Mouse (Mus musculus) heart, adult 2 months (tissue): ENCODE data around the gene Fzd10. TPM values are rescaled to one million over a fixed set of nuclear protein-coding genes. Genes with fewer than 3 reads are reported as not detected.

Experiments
- DNase-seq, 2 experiments: peaks; one replicate each; pipeline ENCODE4 v3.0.0; 2021
- H3K27ac ChIP-seq: fragments of 200-600 bp; 2 replicates; pipeline ENCODE4 v1.8.1; 2022
- H3K27me3 ChIP-seq: fragments of 200-500 bp; 2 replicates; pipeline ENCODE4 v1.6.1; 2012; ENCODE audit warnings: mild to moderate bottlenecking, low read length, inconsistent platforms, mixed read lengths; ENCODE audit not compliant: control insufficient read depth, insufficient read depth
- H3K36me3 ChIP-seq: fragments of 200-500 bp; 2 replicates; pipeline ENCODE4 v1.6.1; 2012; ENCODE audit warnings: low read length, inconsistent platforms; ENCODE audit not compliant: control insufficient read depth, insufficient read depth
- H3K4me1 ChIP-seq: fragments of 200-500 bp; 2 replicates; pipeline ENCODE4 v1.6.1; 2011; ENCODE audit warnings: low read length; ENCODE audit not compliant: control insufficient read depth, insufficient read depth
- H3K4me3 ChIP-seq: fragments of 200-600 bp; 2 replicates; pipeline ENCODE4 v1.8.1; 2022
- H3K79me2 ChIP-seq: fragments of 200-500 bp; replicated peaks from 2 replicates; pipeline ENCODE4 v1.6.1; 2012; ENCODE audit warnings: mild to moderate bottlenecking, inconsistent platforms, low read length, moderate library complexity, mixed read lengths; ENCODE audit not compliant: control insufficient read depth, insufficient read depth
- H3K9ac ChIP-seq: fragments of 200-500 bp; 2 replicates; pipeline ENCODE4 v1.6.1; 2012; ENCODE audit warnings: low read depth, mild to moderate bottlenecking, control low read depth, inconsistent platforms, low read length, mixed read lengths
- CTCF ChIP-seq: fragments of 200-600 bp; IDR thresholded peaks from 2 replicates; pipeline ENCODE4 v1.8.1; 2022; ENCODE audit warnings: antibody characterized with exemption, mild to moderate bottlenecking, moderate library complexity
- EP300 ChIP-seq: fragments of 200-500 bp; IDR thresholded peaks from 2 replicates; pipeline ENCODE4 v1.6.1; 2011; ENCODE audit warnings: low read depth, low read length, control low read depth; ENCODE audit not compliant: insufficient read depth
- POLR2A ChIP-seq: fragments of 200-500 bp; IDR thresholded peaks from 2 replicates; pipeline ENCODE4 v1.6.1; 2011; ENCODE audit warnings: mild to moderate bottlenecking, low read depth, low read length, control low read depth; ENCODE audit not compliant: insufficient read depth
- WGBS: fragments of 180-500 bp; shearing (Covaris S2); methylation state at CpG from one replicate; pipeline ENCODE4 v1.1.7; 2018; 5-methylcytosine and 5-hydroxymethylcytosine counted together
- intact Hi-C: fragments of 180-260 bp; cut with DNase I; formaldehyde crosslinking; loops from one replicate; pipeline ENCODE4 v1.15.1; 2025
- polyA plus RNA-seq: library from polyadenylated mRNA; depleted of rRNA; stranded (reverse); fragments of >200 nt; gene quantifications from 2 replicates; pipeline ENCODE4 v1.2.3, GENCODE M21; 2012
- total RNA-seq, 2 experiments: library from RNA; stranded (reverse); gene quantifications; 2 replicates each; pipeline ENCODE4 v1.2.3; 2021

The Fzd10 gene
- total and polyA plus RNA-seq, 3 experiments = 0.12 TPM; not detected in 2

GRCm38 (mm10) chr5:128636648-128637047 is 36.0 kb downstream of the Fzd10 start:
- no peak for DNase-seq
- H3K27me3 ChIP-seq = no peaks in the 10 kb centered on the region
- H3K36me3 ChIP-seq = no peaks in the 10 kb centered on the region
- no peak overlapping the region for H3K27ac ChIP-seq
- no peaks in the 10 kb centered on the region for H3K4me1 ChIP-seq
- TF ChIP-seq CTCF = no peak
- TF ChIP-seq EP300 = no peak
- TF ChIP-seq POLR2A = no peak
- intact Hi-C loops = no loop called here
- H3K4me3 ChIP-seq = no peak overlapping the region
- H3K9ac ChIP-seq = no peak overlapping the region
- H3K79me2 ChIP-seq = no peaks in the 10 kb centered on the region
- WGBS = 84% methylated on average over 9 of the region's 9 CpGs

- intact Hi-C loops = no loop called here
- Histone ChIP-seq H3K36me3 (no peaks in the 10 kb centered on the region), H3K4me3 (no peak overlapping the region), H3K4me1 (no peaks in the 10 kb centered on the region), H3K27me3 (no peaks in the 10 kb centered on the region), H3K9ac (no peak overlapping the region), H3K27ac (no peak overlapping the region), H3K79me2 (no peaks in the 10 kb centered on the region)
- WGBS = 88% methylated on average over 26 of the region's 26 CpGs
- TF ChIP-seq EP300 (no peak), POLR2A (no peak), CTCF (no peak)
- no peak for DNase-seq
Measured at GRCm38 (mm10) chr5:128637071-128638015, 36.7 kb downstream of the Fzd10 start.

GRCm38 (mm10) chr5:128638716-128639115 is 38.1 kb downstream of the Fzd10 start:
- intact Hi-C loops = no loop called here
- H3K79me2 ChIP-seq = no peaks in the 10 kb centered on the region
- no peaks in the 10 kb centered on the region for H3K27me3 ChIP-seq
- DNase-seq = no peak
- WGBS = 33% methylated on average over 9 of the region's 9 CpGs
- H3K27ac ChIP-seq = no peak overlapping the region
- no peaks in the 10 kb centered on the region for H3K4me1 ChIP-seq
- no peak overlapping the region for H3K4me3 ChIP-seq
- H3K9ac ChIP-seq = no peak overlapping the region
- no peaks in the 10 kb centered on the region for H3K36me3 ChIP-seq
- TF ChIP-seq CTCF (no peak), POLR2A (no peak), EP300 (no peak)

GRCm38 (mm10) chr5:128643065-128643464 is 42.4 kb downstream of the Fzd10 start:
- H3K27ac ChIP-seq = no peak overlapping the region
- no peaks in the 10 kb centered on the region for H3K79me2 ChIP-seq
- intact Hi-C loops = no loop called here
- H3K27me3 ChIP-seq = no peaks in the 10 kb centered on the region
- no peak overlapping the region for H3K9ac ChIP-seq
- 67% methylated on average over 4 of the region's 4 CpGs for WGBS
- H3K4me1 ChIP-seq = no peaks in the 10 kb centered on the region
- no peak for DNase-seq
- no peak overlapping the region for H3K4me3 ChIP-seq
- H3K36me3 ChIP-seq = no peaks in the 10 kb centered on the region
- TF ChIP-seq EP300 (no peak), CTCF (no peak), POLR2A (no peak)

GRCm38 (mm10) chr5:128645720-128646119 is 45.1 kb downstream of the Fzd10 start:
- 76% methylated on average over 8 of the region's 8 CpGs for WGBS
- Histone ChIP-seq H3K27me3 (no peaks in the 10 kb centered on the region), H3K9ac (no peak overlapping the region), H3K79me2 (no peaks in the 10 kb centered on the region), H3K27ac (no peak overlapping the region), H3K4me1 (no peaks in the 10 kb centered on the region), H3K4me3 (no peak overlapping the region), H3K36me3 (no peaks in the 10 kb centered on the region)
- no peak for TF ChIP-seq EP300
- TF ChIP-seq CTCF = no peak
- no peak for TF ChIP-seq POLR2A
- intact Hi-C loops = no loop called here
- no peak for DNase-seq

- DNase-seq = no peak
- no peak overlapping the region for H3K4me3 ChIP-seq
- WGBS = 76% methylated on average over 5 of the region's 5 CpGs
- intact Hi-C loops = no loop called here
- no peak overlapping the region for H3K9ac ChIP-seq
- no peak overlapping the region for H3K27ac ChIP-seq
- H3K27me3 ChIP-seq = no peaks in the 10 kb centered on the region
- no peaks in the 10 kb centered on the region for H3K79me2 ChIP-seq
- H3K36me3 ChIP-seq = no peaks in the 10 kb centered on the region
- TF ChIP-seq POLR2A = no peak
- no peak for TF ChIP-seq CTCF
- no peak for TF ChIP-seq EP300
- H3K4me1 ChIP-seq = no peaks in the 10 kb centered on the region
Measured at GRCm38 (mm10) chr5:128646286-128646685, 45.6 kb downstream of the Fzd10 start.
